Mouse (Mus musculus) cerebellum, adult 2 months (tissue): Measurements from ENCODE around the gene Sgms1.

Experiments
- CTCF ChIP-seq: fragments of 200-500 bp; IDR thresholded peaks from 2 replicates; pipeline ENCODE4 v1.5.1; 2011; ENCODE audit warnings: low read depth, mild to moderate bottlenecking, control low read depth, low read length, moderate library complexity, borderline replicate concordance; ENCODE audit not compliant: insufficient read depth
- POLR2A ChIP-seq: fragments of 200-500 bp; IDR thresholded peaks from 2 replicates; pipeline ENCODE4 v1.6.1; 2011; ENCODE audit warnings: low read length, control low read depth, borderline replicate concordance; ENCODE audit not compliant: insufficient read depth

DNA sequence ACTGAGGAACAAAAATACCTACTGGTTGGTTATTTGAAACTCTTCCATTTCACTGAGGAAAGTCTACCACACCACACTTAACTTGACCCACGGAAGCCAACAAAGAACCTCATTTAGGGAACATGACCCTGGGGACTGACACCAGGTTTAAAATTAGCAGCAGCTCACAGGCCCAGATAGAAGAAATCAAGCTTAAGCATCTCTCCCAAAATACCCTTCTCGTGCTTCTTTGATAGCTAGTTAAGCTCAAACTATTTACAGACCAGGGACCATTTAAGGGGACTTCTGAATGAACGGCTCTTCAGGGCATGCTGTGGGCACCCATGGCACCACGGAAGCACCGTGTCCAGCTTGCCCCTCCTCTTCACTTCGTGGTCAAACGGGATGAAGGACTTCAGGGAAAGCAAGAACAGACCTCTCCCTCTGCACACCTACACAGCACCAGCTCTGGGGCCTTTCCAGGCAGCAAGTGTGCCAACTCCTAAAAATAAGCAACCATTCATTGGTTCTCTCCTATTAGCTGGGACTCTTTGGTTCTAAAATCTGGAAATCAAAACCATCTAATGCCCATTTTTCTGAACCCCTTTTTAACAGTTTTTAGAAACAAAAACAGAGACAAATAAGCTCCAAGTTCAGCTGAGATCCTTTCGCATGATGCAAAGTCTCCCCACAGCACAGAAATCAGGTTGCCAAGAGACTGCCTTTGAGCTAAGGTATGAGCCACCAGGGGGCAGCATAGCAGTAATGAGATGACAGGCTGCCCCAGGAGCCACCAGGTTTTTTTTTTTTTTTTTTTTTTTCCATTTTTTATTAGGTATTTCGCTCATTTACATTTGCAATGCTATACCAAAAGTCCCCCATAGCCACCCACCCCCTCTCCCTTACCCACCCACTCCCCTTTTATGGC lies 219.6 kb downstream of the Sgms1 start:
- peak; percentile 62; the same call in 1 of the 2 replicates for TF ChIP-seq CTCF
- TF ChIP-seq POLR2A: no peak
